Mouse (Mus musculus) ovary, postnatal 10 days (tissue): Measurements from ENCODE around the gene Pdxdc1.
"Not testable (repeated sequence)": the region's sequence is repeated elsewhere in the genome, so short reads cannot be mapped to it uniquely, and the experiment has no call there.

Source experiments
- DNase-seq: peaks from one replicate; pipeline ENCODE4 v3.0.0; 2022; ENCODE audit warnings: low spot score

The Pdxdc1 gene

GRCm38 (mm10) chr16:13902888-13903483, at the start of gene Pdxdc1, which contains the start of gene Mpv17l:
TSS of gene Pdxdc1 (minus strand) at chr16:13903131.
TSS of gene Mpv17l (plus strand) at chr16:13903161.
- peak; percentile 97 for DNase-seq

GRCm38 (mm10) chr16:13951245-13951644, 48.3 kb upstream of the Pdxdc1 start:
- DNase-seq: no peak

GRCm38 (mm10) chr16:13946306-13946705, 43.4 kb upstream of the Pdxdc1 start:
- DNase-seq: no peak

GRCm38 (mm10) chr16:13945153-13945552, 42.2 kb upstream of the Pdxdc1 start:
- DNase-seq: no peak

- DNase-seq: no peak
Observed at GRCm38 (mm10) chr16:13944752-13945151, 41.8 kb upstream of the Pdxdc1 start.

GRCm38 (mm10) chr16:13944178-13944577, 41.2 kb upstream of the Pdxdc1 start:
- DNase-seq: no peak

- peak; percentile 9 for DNase-seq
Observed at GRCm38 (mm10) chr16:13940847-13941395, 38.0 kb upstream of the Pdxdc1 start.

GRCm38 (mm10) chr16:13940139-13940846, 37.4 kb upstream of the Pdxdc1 start:
- DNase-seq: peak; percentile 3

GRCm38 (mm10) chr16:13927456-13928075, 24.6 kb upstream of the Pdxdc1 start:
- DNase-seq: no peak

GRCm38 (mm10) chr16:13922966-13923365, 20.0 kb upstream of the Pdxdc1 start:
- not testable (repeated sequence) for DNase-seq

GRCm38 (mm10) chr16:13922499-13922898, 19.6 kb upstream of the Pdxdc1 start:
- DNase-seq: not testable (repeated sequence)

GRCm38 (mm10) chr16:13921781-13922180, 18.9 kb upstream of the Pdxdc1 start:
- no peak for DNase-seq

- no peak for DNase-seq
Observed at GRCm38 (mm10) chr16:13921063-13921462, 18.1 kb upstream of the Pdxdc1 start.

- no peak for DNase-seq
Observed at GRCm38 (mm10) chr16:13920093-13920492, 17.2 kb upstream of the Pdxdc1 start.

GRCm38 (mm10) chr16:13907297-13907696, 4.4 kb upstream of the Pdxdc1 start:
- DNase-seq: no peak

- no peak for DNase-seq
Observed at GRCm38 (mm10) chr16:13903488-13903887, 557 bp upstream of the Pdxdc1 start.

GRCm38 (mm10) chr16:13902397-13902831, 517 bp downstream of the Pdxdc1 start:
- no peak for DNase-seq

- DNase-seq: no peak
Observed at GRCm38 (mm10) chr16:13898981-13899380, 4.0 kb downstream of the Pdxdc1 start.

GRCm38 (mm10) chr16:13896357-13896756, 6.6 kb downstream of the Pdxdc1 start:
- DNase-seq: no peak

- DNase-seq: no peak
Observed at GRCm38 (mm10) chr16:13895740-13896139, 7.2 kb downstream of the Pdxdc1 start.

GRCm38 (mm10) chr16:13894097-13894496, 8.8 kb downstream of the Pdxdc1 start:
- DNase-seq: no peak

GRCm38 (mm10) chr16:13892850-13893249, 10.1 kb downstream of the Pdxdc1 start:
- no peak for DNase-seq

GRCm38 (mm10) chr16:13890449-13890848, 12.5 kb downstream of the Pdxdc1 start:
- DNase-seq: no peak
